Mouse (Mus musculus): ENCODE measurements around the gene Tmprss7. TPM values are rescaled to one million over a fixed set of nuclear protein-coding genes. Genes with fewer than 3 reads are reported as not detected.

Tmprss7 gene
- polyA plus RNA-seq (2017; shearing (Covaris generic)), result under 1 TPM in 1 of 2 experiments, not detected in 1; 0.67 TPM

GRCm38 (mm10) chr16:45693558-45693957 lies at the start of gene Tmprss7:
Gene Tmprss7 (minus strand): TSS chr16:45693658.

GRCm38 (mm10) chr16:45742615-45743476 lies 49.4 kb upstream of the Tmprss7 start, which contains the start of gene Abhd10:
Gene Abhd10 (minus strand): TSS chr16:45742955.

GRCm38 (mm10) chr16:45724061-45724741 lies 30.7 kb upstream of the Tmprss7 start, which contains the start of gene Tagln3:
Gene Tagln3 (minus strand): TSS chr16:45724608.

GRCm38 (mm10) chr16:45653934-45654332 lies 39.5 kb downstream of the Tmprss7 start, which contains the start of gene BC016579:
Gene BC016579 (minus strand): TSS chr16:45654068.

GRCm38 (mm10) chr16:45610267-45610666 lies 83.2 kb downstream of the Tmprss7 start, which contains the start of gene Gcsam:
Gene Gcsam (plus strand): TSS chr16:45610380.

Other genes starting within 250 kb of the Tmprss7 start
- 1 to 10 TPM in 1 of 2 experiments, under 1 TPM in 1; 0.17 to 2.7 TPM for gene Gm609, start 200.7 kb downstream of the Tmprss7 start, polyA plus RNA-seq (2017; shearing (Covaris generic))
- gene Gm17783, start 161.6 kb downstream of the Tmprss7 start, polyA plus RNA-seq (2017; shearing (Covaris generic)), result under 1 TPM in 1 of 2 experiments, not detected in 1; 0.26 TPM
- gene Slc9c1, start 158.3 kb downstream of the Tmprss7 start, polyA plus RNA-seq (2017; shearing (Covaris generic)), result under 1 TPM; 0.05 to 0.16 TPM
- 1 to 10 TPM in 1 of 2 experiments, not detected in 1; 1.5 TPM for gene Gcsam, start 83.3 kb downstream of the Tmprss7 start, polyA plus RNA-seq (2017; shearing (Covaris generic))
- under 1 TPM in 1 of 2 experiments, not detected in 1; 0.10 TPM for gene BC016579, start 39.6 kb downstream of the Tmprss7 start, polyA plus RNA-seq (2017; shearing (Covaris generic))
- gene Tagln3, start 30.9 kb upstream of the Tmprss7 start, polyA plus RNA-seq (2017; shearing (Covaris generic)), result under 1 TPM in 1 of 2 experiments, not detected in 1; 0.53 TPM
- gene Abhd10, start 49.3 kb upstream of the Tmprss7 start, polyA plus RNA-seq (2017; shearing (Covaris generic)), result 10 to 100 TPM; 35.0 to 35.7 TPM